Mouse (Mus musculus) thymus, adult 2 months (tissue): ENCODE results near the gene Papss2. TPM values are rescaled to one million over a fixed set of nuclear protein-coding genes. Genes with fewer than 3 reads are reported as not detected.
"Not testable (repeated sequence)": the region's sequence is repeated elsewhere in the genome, so short reads cannot be mapped to it uniquely, and the experiment has no call there.

Experiments used
- DNase-seq: peaks from one replicate; pipeline ENCODE4 v3.0.0; 2021
- H3K27ac ChIP-seq: fragments of 200-500 bp; 2 replicates; pipeline ENCODE4 v1.5.1; 2012; ENCODE audit warnings: low read length, control low read depth; ENCODE audit not compliant: control insufficient read depth, insufficient read depth
- H3K27me3 ChIP-seq: fragments of 200-500 bp; 2 replicates; pipeline ENCODE4 v1.6.1; 2012; ENCODE audit warnings: mild to moderate bottlenecking, low read length, moderate library complexity, mixed read lengths; ENCODE audit not compliant: control insufficient read depth, insufficient read depth
- H3K36me3 ChIP-seq: fragments of 200-500 bp; 2 replicates; pipeline ENCODE4 v1.6.1; 2012; ENCODE audit warnings: mild to moderate bottlenecking, low read length, moderate library complexity; ENCODE audit not compliant: control insufficient read depth, insufficient read depth
- H3K4me1 ChIP-seq: fragments of 200-500 bp; replicated peaks from 2 replicates; pipeline ENCODE4 v1.6.1; 2012; ENCODE audit warnings: low read length; ENCODE audit not compliant: control insufficient read depth, insufficient read depth
- H3K4me3 ChIP-seq: fragments of 200-500 bp; 2 replicates; pipeline ENCODE4 v1.5.1; 2012; ENCODE audit warnings: mild to moderate bottlenecking, low read length, control low read depth, moderate library complexity; ENCODE audit not compliant: control insufficient read depth, insufficient read depth
- CTCF ChIP-seq: fragments of 200-500 bp; IDR thresholded peaks from 2 replicates; pipeline ENCODE4 v1.5.1; 2012; ENCODE audit warnings: mild to moderate bottlenecking, control low read depth, low read length, moderate library complexity, borderline replicate concordance; ENCODE audit not compliant: control insufficient read depth, poor library complexity, insufficient read depth; ENCODE audit errors: extremely low read depth
- POLR2A ChIP-seq: fragments of 200-500 bp; IDR thresholded peaks from 2 replicates; pipeline ENCODE4 v1.6.1; 2012; ENCODE audit warnings: mild to moderate bottlenecking, low read length, control low read depth, moderate library complexity; ENCODE audit not compliant: control insufficient read depth, poor library complexity, insufficient read depth; ENCODE audit errors: extremely low read depth
- WGBS: fragments of 180-500 bp; shearing (Covaris S2); methylation state at CpG from one replicate; pipeline ENCODE4 v1.1.7; 2018; 5-methylcytosine and 5-hydroxymethylcytosine counted together
- polyA plus RNA-seq: library from polyadenylated mRNA; depleted of rRNA; stranded (reverse); fragments of >200 nt; gene quantifications from 2 replicates; pipeline ENCODE4 v1.2.3, GENCODE M21; 2012

Papss2 gene
- polyA plus RNA-seq, 1 experiment, result 5.7 TPM

DNA sequence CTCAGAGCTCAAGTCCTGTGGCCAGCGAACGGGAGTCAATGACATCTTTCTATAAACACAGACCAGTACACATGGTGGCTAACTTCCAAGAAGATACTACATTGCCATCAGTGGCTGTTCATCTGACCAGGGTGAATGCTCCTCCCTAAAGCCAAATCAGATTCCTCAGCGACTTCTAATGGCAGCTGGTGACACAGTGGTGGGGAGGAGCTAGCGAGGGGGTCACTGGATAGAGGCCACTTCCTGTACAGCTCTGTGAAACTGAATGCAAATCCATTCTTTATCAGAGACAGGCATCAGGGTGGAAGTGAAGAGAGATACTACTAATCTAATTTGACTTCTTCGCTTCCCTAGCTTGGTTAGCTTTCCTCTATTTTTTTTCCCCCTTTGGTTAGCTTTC, 57.5 kb downstream of the Papss2 start:
- TF ChIP-seq POLR2A (no peak), CTCF (no peak)
- H3K4me3 ChIP-seq, result no peak overlapping the region
- DNase-seq, result no peak
- no peaks in the 10 kb centered on the region for H3K4me1 ChIP-seq
- 93% methylated on average over 5 of the region's 5 CpGs for whole genome bisulfite sequencing
- no peaks in the 10 kb centered on the region for H3K27me3 ChIP-seq
- no peak overlapping the region for H3K27ac ChIP-seq
- no peaks in the 10 kb centered on the region for H3K36me3 ChIP-seq

- H3K4me3 ChIP-seq, result no peak overlapping the region
- TF ChIP-seq CTCF (no peak), POLR2A (no peak)
- no peaks in the 10 kb centered on the region for H3K4me1 ChIP-seq
- WGBS, result 89% methylated on average over 7 of the region's 7 CpGs
- H3K27ac ChIP-seq, result no peak overlapping the region
- H3K36me3 ChIP-seq, result no peaks in the 10 kb centered on the region
- DNase-seq, result no peak
- H3K27me3 ChIP-seq, result no peaks in the 10 kb centered on the region
Observed at GRCm38 (mm10) chr19:32653630-32654362, 58.2 kb downstream of the Papss2 start.

DNA sequence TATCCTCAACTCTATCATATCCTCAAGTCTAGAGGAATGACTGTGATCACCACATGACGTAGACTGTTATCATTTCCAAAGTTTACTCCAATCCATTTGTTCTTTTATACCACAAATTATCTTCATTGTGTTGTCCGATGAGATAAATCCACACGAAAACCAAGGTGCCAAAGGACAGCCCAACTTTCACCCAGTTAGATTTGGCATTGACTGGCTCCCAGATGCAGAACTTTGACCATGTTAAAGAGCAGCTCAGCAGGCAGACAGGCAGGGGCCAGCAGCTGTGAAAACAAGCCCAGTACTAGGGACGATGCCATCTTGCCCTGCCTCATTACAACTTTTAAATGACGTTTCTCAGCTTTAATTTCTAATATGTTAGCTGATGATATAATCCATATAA, 63.8 kb downstream of the Papss2 start:
- WGBS, result 94% methylated on average over 5 of the region's 5 CpGs

DNA sequence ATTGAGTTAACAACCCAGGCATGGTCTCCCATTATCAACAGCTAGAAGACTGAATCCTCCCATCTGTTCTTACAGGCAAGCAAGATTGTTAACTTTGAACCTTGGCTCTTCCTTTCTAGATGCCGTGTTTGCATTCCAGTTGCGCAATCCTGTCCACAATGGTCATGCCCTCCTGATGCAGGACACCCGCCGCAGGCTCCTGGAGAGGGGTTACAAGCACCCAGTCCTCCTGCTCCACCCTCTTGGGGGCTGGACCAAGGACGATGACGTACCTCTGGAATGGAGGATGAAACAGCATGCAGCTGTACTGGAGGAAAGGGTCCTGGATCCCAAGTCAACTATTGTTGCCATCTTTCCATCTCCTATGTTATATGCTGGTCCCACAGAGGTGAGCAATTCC, 67.3 kb downstream of the Papss2 start:
- Histone ChIP-seq H3K4me3 (no peak overlapping the region), H3K4me1 (no peaks in the 10 kb centered on the region), H3K27me3 (no peaks in the 10 kb centered on the region), H3K27ac (no peak overlapping the region), H3K36me3 (no peaks in the 10 kb centered on the region)
- no peak for DNase-seq
- TF ChIP-seq POLR2A (no peak), CTCF (no peak)
- WGBS, result 96% methylated on average over 6 of the region's 6 CpGs

More for the DNA sequence above, 63.8 kb downstream of the Papss2 start:
- TF ChIP-seq CTCF (no peak), POLR2A (no peak)
- no peaks in the 10 kb centered on the region for H3K27me3 ChIP-seq
- no peaks in the 10 kb centered on the region for H3K4me1 ChIP-seq
- no peaks in the 10 kb centered on the region for H3K36me3 ChIP-seq
- no peak overlapping the region for H3K4me3 ChIP-seq
- H3K27ac ChIP-seq, result no peak overlapping the region
- DNase-seq, result no peak

DNA sequence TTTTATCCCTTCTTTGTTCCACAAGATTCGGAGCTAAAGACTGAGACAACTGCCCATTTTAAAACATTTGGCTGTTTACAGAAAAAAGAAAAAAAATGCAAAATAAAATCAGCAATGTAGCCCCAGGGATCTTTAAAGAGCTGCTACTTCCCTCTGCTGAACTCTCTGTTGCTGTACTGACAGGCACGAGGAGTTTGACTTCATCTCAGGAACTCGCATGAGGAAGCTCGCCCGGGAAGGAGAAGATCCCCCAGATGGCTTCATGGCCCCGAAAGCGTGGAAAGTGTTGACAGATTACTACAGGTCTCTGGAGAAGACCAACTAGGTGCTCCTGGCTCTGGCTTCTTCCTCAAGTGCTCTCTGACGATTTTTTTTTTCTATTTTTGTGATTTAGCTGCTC, 69.7 kb downstream of the Papss2 start:
- no peak for TF ChIP-seq CTCF
- TF ChIP-seq POLR2A, result no peak
- no peaks in the 10 kb centered on the region for H3K36me3 ChIP-seq
- no peaks in the 10 kb centered on the region for H3K4me1 ChIP-seq
- 87% methylated on average over 8 of the region's 8 CpGs for WGBS
- no peak for DNase-seq
- H3K27ac ChIP-seq, result no peak overlapping the region
- H3K27me3 ChIP-seq, result no peaks in the 10 kb centered on the region
- no peak overlapping the region for H3K4me3 ChIP-seq

- WGBS, result 92% methylated on average over 1 of the region's 1 CpGs
- not testable (repeated sequence) for DNase-seq, H3K27me3 ChIP-seq, H3K4me1 ChIP-seq, H3K36me3 ChIP-seq, H3K27ac ChIP-seq, H3K4me3 ChIP-seq
Observed at GRCm38 (mm10) chr19:32667830-32668229, 72.2 kb downstream of the Papss2 start.

GRCm38 (mm10) chr19:32675766-32676165, 80.2 kb downstream of the Papss2 start:
- Histone ChIP-seq H3K27me3 (no peaks in the 10 kb centered on the region), H3K27ac (no peak overlapping the region), H3K4me3 (no peak overlapping the region), H3K4me1 (no peaks in the 10 kb centered on the region), H3K36me3 (peaks cover 48% of the 10 kb centered on the region)
- 97% methylated on average over 3 of the region's 3 CpGs for whole genome bisulfite sequencing
- no peak for TF ChIP-seq CTCF
- no peak for DNase-seq
